Mouse (Mus musculus): Measurements from ENCODE around the gene Wdr90. TPM values are rescaled to one million over a fixed set of nuclear protein-coding genes. Genes with fewer than 3 reads are reported as not detected.
A peak's percentile ranks its signal among the peaks of the same experiment; 100 is the strongest.

Gene Wdr90
- 1 to 10 TPM; 3.4 to 6.8 TPM for polyA plus RNA-seq (2017; shearing (Covaris generic))

GRCm38 (mm10) chr17:25860832-25861703 is at the start of gene Wdr90:
Gene Wdr90 (minus strand): TSS chr17:25861501.
- peak; percentile 99 for ATAC-seq

- ATAC-seq = no peak
These were observed 46.3 kb upstream of the Wdr90 start for GRCm38 (mm10) chr17:25907640-25908039.

GRCm38 (mm10) chr17:25903061-25903460 is 41.8 kb upstream of the Wdr90 start:
- ATAC-seq = no peak

GRCm38 (mm10) chr17:25900193-25900592 is 38.9 kb upstream of the Wdr90 start:
- no peak for ATAC-seq

- no peak for ATAC-seq
These were observed 34.6 kb upstream of the Wdr90 start for GRCm38 (mm10) chr17:25895891-25896290.

- no peak for ATAC-seq
These were observed 34.1 kb upstream of the Wdr90 start for GRCm38 (mm10) chr17:25895415-25895814.

GRCm38 (mm10) chr17:25893975-25894617 is 32.8 kb upstream of the Wdr90 start:
- ATAC-seq = peak; percentile 85

GRCm38 (mm10) chr17:25888837-25889236 is 27.5 kb upstream of the Wdr90 start:
- no peak for ATAC-seq

- ATAC-seq = no peak
These were observed 26.2 kb upstream of the Wdr90 start for GRCm38 (mm10) chr17:25887467-25887866.

GRCm38 (mm10) chr17:25886806-25887205 is 25.5 kb upstream of the Wdr90 start:
- no peak for ATAC-seq

GRCm38 (mm10) chr17:25885636-25886035 is 24.3 kb upstream of the Wdr90 start:
- peak; percentile 26 for ATAC-seq

GRCm38 (mm10) chr17:25883824-25884223 is 22.5 kb upstream of the Wdr90 start:
- ATAC-seq = no peak

- ATAC-seq = no peak
These were observed 22.0 kb upstream of the Wdr90 start for GRCm38 (mm10) chr17:25883268-25883667.

GRCm38 (mm10) chr17:25882306-25882705 is 21.0 kb upstream of the Wdr90 start:
- no peak for ATAC-seq

- ATAC-seq = no peak
These were observed 20.4 kb upstream of the Wdr90 start for GRCm38 (mm10) chr17:25881691-25882090.

GRCm38 (mm10) chr17:25880913-25881641 is 19.8 kb upstream of the Wdr90 start:
- ATAC-seq = no peak

GRCm38 (mm10) chr17:25880196-25880910 is 19.1 kb upstream of the Wdr90 start, which contains the start of gene Wfikkn1:
Gene Wfikkn1 (minus strand): TSS chr17:25880858.
- ATAC-seq = no peak

GRCm38 (mm10) chr17:25879750-25880149 is 18.4 kb upstream of the Wdr90 start:
- ATAC-seq = no peak

GRCm38 (mm10) chr17:25879261-25879660 is 18.0 kb upstream of the Wdr90 start:
- no peak for ATAC-seq

GRCm38 (mm10) chr17:25878611-25879180 is 17.4 kb upstream of the Wdr90 start:
- no peak for ATAC-seq

- no peak for ATAC-seq
These were observed 16.7 kb upstream of the Wdr90 start for GRCm38 (mm10) chr17:25877741-25878610.

All from CD4-positive, CD25-positive, alpha-beta regulatory T cell, adult 4 months (primary cell).